12 mouse cellular contexts compared by ENCODE assay signal in the genomic region with DNA sequence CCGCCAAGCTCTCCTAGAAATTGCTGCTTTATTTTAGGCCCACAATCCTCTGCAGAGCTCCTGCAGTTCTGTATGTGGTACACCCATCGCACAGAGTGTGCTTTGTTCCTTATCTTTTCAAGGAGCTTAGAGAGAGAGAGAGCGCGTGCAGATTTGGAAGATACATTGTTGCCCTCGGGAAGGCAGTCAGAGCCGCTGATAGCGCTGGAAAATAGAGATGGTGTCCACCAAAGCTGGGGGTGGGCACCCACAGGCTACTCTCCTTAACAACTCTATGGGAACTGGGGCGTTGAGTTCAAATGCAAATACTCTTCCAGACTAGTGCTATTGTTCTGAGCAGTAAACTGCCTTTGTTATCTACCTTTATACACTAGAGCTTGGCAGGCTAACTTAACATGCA.
A peak's percentile ranks its signal among the peaks of the same experiment; 100 is the strongest.
DNase-seq lines count a peak whose midpoint lies in the region; ATAC-seq lines count a peak whose summit lies in the region.
"Had no signal": no experiment of that assay in that cellular context is flagged by ENCODE, and none has a peak within 500 bp of the region (broad histone marks: within the 10 kb centered on the region; RNA-seq: fewer than 3 reads in every experiment).

No protein-coding gene starts in this region.

- no peak for ATAC-seq in heart, embryonic 13.5 days (ENCODE audit: extremely low read depth, insufficient number of reproducible peaks, low FRiP score, low TSS enrichment)
- peak; percentile 48; the same call in 1 of the 2 replicates for ATAC-seq in hindbrain, embryonic 16.5 days
- ATAC-seq in neural tube, embryonic 14.5 days (ENCODE audit: low read depth): 0 out of 2 replicates have a peak, but pooled peaks have one; percentile 44
- ATAC-seq: intestine, embryonic 15.5 days had no signal

- 17% methylated on average over 8 of the region's 8 CpGs for WGBS in heart, embryonic 13.5 days
- WGBS in hindbrain, embryonic 16.5 days: 10% methylated on average over 8 of the region's 8 CpGs
- WGBS in neural tube, embryonic 14.5 days: 8% methylated on average over 8 of the region's 8 CpGs

- peak overlapping the region; percentile 31; the same call in 1 of the 2 replicates for H3K27ac ChIP-seq in heart, embryonic 13.5 days (replicated peaks)
- no peak overlapping the region; the same call in 1 of the 2 replicates for H3K27ac ChIP-seq in hindbrain, embryonic 16.5 days (ENCODE audit: low read depth, low read length)
- H3K27ac ChIP-seq in neural tube, embryonic 14.5 days (ENCODE audit: low read depth, low read length): no peak overlapping the region
- H3K27ac ChIP-seq: embryonic facial prominence, embryonic 12.5 days; intestine, embryonic 15.5 days; stomach, embryonic 15.5 days had no signal

- H3K4me2 ChIP-seq in heart, embryonic 13.5 days: peak overlapping the region; percentile 47
- H3K4me2 ChIP-seq in hindbrain, embryonic 16.5 days (ENCODE audit: low read length): peak overlapping the region; percentile 25
- no peak overlapping the region for H3K4me2 ChIP-seq in neural tube, embryonic 14.5 days (ENCODE audit: low read depth, low read length)
- H3K4me2 ChIP-seq: embryonic facial prominence, embryonic 12.5 days; intestine, embryonic 15.5 days; stomach, embryonic 15.5 days had no signal

- no peak for DNase-seq in heart, postnatal 10 days
- DNase-seq in embryo, embryonic 9.5 days (ENCODE audit: extremely low spot score): peak; percentile 6
- DNase-seq in layer of hippocampus, adult 18-20 months (ENCODE audit: low spot score in 2 of 2): no peak
- no peak for DNase-seq in left cerebral cortex, adult 11 months (ENCODE audit: low spot score)
- DNase-seq in left cerebral cortex, adult 9 months (ENCODE audit: low spot score in 2 of 2): no peak

- H3K9ac ChIP-seq in heart, embryonic 13.5 days: no peak overlapping the region
- H3K9ac ChIP-seq in hindbrain, embryonic 16.5 days (ENCODE audit: low read depth, low read length): peak overlapping the region; percentile 7; the same call in 1 of the 2 replicates
- 0 out of 2 replicates have a peak overlapping the region, but pooled peaks have one; percentile 1 for H3K9ac ChIP-seq in neural tube, embryonic 14.5 days (replicated peaks; ENCODE audit: low read depth, low read length)
- H3K9ac ChIP-seq: embryonic facial prominence, embryonic 12.5 days; intestine, embryonic 15.5 days; stomach, embryonic 15.5 days had no signal

- no peaks in the 10 kb centered on the region for H3K9me3 ChIP-seq in heart, embryonic 13.5 days
- no peaks in the 10 kb centered on the region for H3K9me3 ChIP-seq in hindbrain, embryonic 16.5 days (ENCODE audit: control insufficient read depth, low read length)
- no peaks in the 10 kb centered on the region for H3K9me3 ChIP-seq in neural tube, embryonic 14.5 days (ENCODE audit: control insufficient read depth, low read length)
- H3K9me3 ChIP-seq: embryonic facial prominence, embryonic 12.5 days; intestine, embryonic 15.5 days; stomach, embryonic 15.5 days had no signal

- H3K36me3 ChIP-seq in heart, embryonic 13.5 days: no peaks in the 10 kb centered on the region
- no peaks in the 10 kb centered on the region for H3K36me3 ChIP-seq in hindbrain, embryonic 16.5 days (ENCODE audit: control insufficient read depth, insufficient read depth, low read length)
- H3K36me3 ChIP-seq in neural tube, embryonic 14.5 days (ENCODE audit: control insufficient read depth, insufficient read depth, low read length): no peaks in the 10 kb centered on the region
- H3K36me3 ChIP-seq: embryonic facial prominence, embryonic 12.5 days; intestine, embryonic 15.5 days; stomach, embryonic 15.5 days had no signal

- peaks cover 13% of the 10 kb centered on the region for H3K4me1 ChIP-seq in heart, embryonic 13.5 days
- peaks cover 6% of the 10 kb centered on the region for H3K4me1 ChIP-seq in hindbrain, embryonic 16.5 days (ENCODE audit: control insufficient read depth, insufficient read depth, low read depth, low read length)
- H3K4me1 ChIP-seq in neural tube, embryonic 14.5 days (ENCODE audit: control insufficient read depth, insufficient read depth, low read length): peaks cover 5% of the 10 kb centered on the region; the same call in 1 of the 2 replicates
- H3K4me1 ChIP-seq: embryonic facial prominence, embryonic 12.5 days; intestine, embryonic 15.5 days; stomach, embryonic 15.5 days had no signal

- H3K27me3 ChIP-seq in heart, embryonic 13.5 days (replicated peaks): no peaks in the 10 kb centered on the region
- H3K27me3 ChIP-seq in hindbrain, embryonic 16.5 days (replicated peaks; ENCODE audit: control insufficient read depth, insufficient read depth, low read length): no peaks in the 10 kb centered on the region
- no peaks in the 10 kb centered on the region for H3K27me3 ChIP-seq in neural tube, embryonic 14.5 days (ENCODE audit: control insufficient read depth, insufficient read depth, low read length)
- H3K27me3 ChIP-seq: embryonic facial prominence, embryonic 12.5 days; intestine, embryonic 15.5 days; stomach, embryonic 15.5 days had no signal

- intact Hi-C loops in heart, postnatal 10 days (cut with DNase I): no loop called here

- H3K4me3 ChIP-seq in heart, embryonic 13.5 days: no peak overlapping the region
- no peak overlapping the region for H3K4me3 ChIP-seq in hindbrain, embryonic 16.5 days (ENCODE audit: low read length)
- no peak overlapping the region for H3K4me3 ChIP-seq in neural tube, embryonic 14.5 days (ENCODE audit: low read depth, low read length)
- H3K4me3 ChIP-seq: embryonic facial prominence, embryonic 12.5 days; intestine, embryonic 15.5 days; layer of hippocampus, adult 2 months; stomach, embryonic 15.5 days had no signal
